Mouse (Mus musculus) bone marrow, adult 2 months (tissue): ENCODE measurements around the gene AL732309.1.
"Not testable (repeated sequence)": the region's sequence is repeated elsewhere in the genome, so short reads cannot be mapped to it uniquely, and the experiment has no call there.

ENCODE experiments used
- CTCF ChIP-seq: fragments of 200-500 bp; IDR thresholded peaks from 2 replicates; pipeline ENCODE4 v1.5.1; 2011; ENCODE audit warnings: low read length, control low read depth; ENCODE audit not compliant: control insufficient read depth, insufficient read depth
- POLR2A ChIP-seq: fragments of 200-500 bp; IDR thresholded peaks from 2 replicates; pipeline ENCODE4 v1.6.1; 2011; ENCODE audit warnings: low read depth, mild to moderate bottlenecking, control low read depth, low read length, borderline replicate concordance; ENCODE audit not compliant: control insufficient read depth

DNA sequence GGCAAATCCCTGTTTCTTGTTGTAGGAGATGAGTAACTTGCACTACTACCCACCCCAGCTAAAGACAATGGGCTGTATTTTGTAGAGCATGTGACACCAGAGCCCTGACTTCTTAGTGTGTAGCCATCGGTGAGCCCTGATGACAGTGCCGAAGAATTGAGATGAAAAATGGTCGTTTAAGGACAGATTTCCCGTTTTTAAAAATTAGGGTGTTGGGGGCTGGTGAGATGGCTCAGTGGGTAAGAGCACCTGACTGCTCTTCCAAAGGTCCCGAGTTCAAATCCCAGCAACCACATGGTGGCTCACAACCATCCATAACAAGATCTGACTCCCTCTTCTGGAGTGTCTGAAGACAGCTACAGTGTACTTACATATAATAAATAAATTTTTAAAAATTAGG lies 10.6 kb upstream of the AL732309.1 start:
- TF ChIP-seq CTCF, POLR2A: not testable (repeated sequence)
